In genomic region chr19:7313660-7314059, GRCm38 (mm10) we compare ENCODE assay signal across 23 mouse cellular contexts. TPM values are rescaled to one million over a fixed set of nuclear protein-coding genes. Genes with fewer than 3 reads are reported as not detected.
DNase-seq lines count a peak whose midpoint lies in the region; ATAC-seq and TF ChIP-seq lines count a peak whose summit lies in the region.
"Had no signal": no experiment of that assay in that cellular context is flagged by ENCODE, and none has a peak within 500 bp of the region (broad histone marks: within the 10 kb centered on the region; RNA-seq: fewer than 3 reads in every experiment).

No protein-coding gene starts in this region.

- peak; percentile 75 for DNase-seq in kidney, adult 2 months
- DNase-seq in kidney, postnatal 10 days, result no peak
- no peak for DNase-seq in embryonic facial prominence, embryonic 10.5 days (ENCODE audit: low spot score)
- DNase-seq: adrenal gland, postnatal 10 days; cerebellum, adult 11-12 months; cerebellum, adult 8-10 months; cerebellum, postnatal 10 days; cerebellum, postnatal 36 days; forebrain, postnatal 0 days; gastrocnemius, adult 2 months; gastrocnemius, postnatal 14 days; heart, adult 11 months had no signal

- H3K4me2 ChIP-seq in myocyte (ENCODE audit: low read depth), result no peak overlapping the region
- no peak overlapping the region for H3K4me2 ChIP-seq in liver, embryonic 12.5 days
- H3K4me2 ChIP-seq: embryonic facial prominence, embryonic 12.5 days; embryonic facial prominence, embryonic 15.5 days; heart, embryonic 11.5 days; hindbrain, embryonic 12.5 days; hindbrain, embryonic 15.5 days had no signal

- H3K36me3 ChIP-seq in kidney, adult 2 months (ENCODE audit: control insufficient read depth, insufficient read depth, low read length), result no peaks in the 10 kb centered on the region
- peaks cover 9% of the 10 kb centered on the region for H3K36me3 ChIP-seq in megakaryocyte, embryonic 14.5 days (replicated peaks; ENCODE audit: low read length)
- H3K36me3 ChIP-seq in myocyte (ENCODE audit: control insufficient read depth, insufficient read depth), result no peaks in the 10 kb centered on the region
- no peaks in the 10 kb centered on the region for H3K36me3 ChIP-seq in liver, embryonic 12.5 days
- peaks cover 2% of the 10 kb centered on the region; the same call in 1 of the 2 replicates for H3K36me3 ChIP-seq in embryonic facial prominence, embryonic 10.5 days (replicated peaks)
- H3K36me3 ChIP-seq: embryonic facial prominence, embryonic 12.5 days; embryonic facial prominence, embryonic 15.5 days; hindbrain, embryonic 12.5 days; hindbrain, embryonic 15.5 days had no signal

- no peak overlapping the region for H3ac ChIP-seq in myocyte (ENCODE audit: control insufficient read depth, insufficient read length)

- no peak overlapping the region for H3K4me3 ChIP-seq in kidney, adult 2 months (ENCODE audit: insufficient read depth, low read depth, low read length)
- peak overlapping the region; percentile 56 for H3K4me3 ChIP-seq in megakaryocyte, embryonic 14.5 days (replicated peaks)
- no peak overlapping the region for H3K4me3 ChIP-seq in myocyte
- H3K4me3 ChIP-seq in liver, embryonic 12.5 days, result no peak overlapping the region
- no peak overlapping the region for H3K4me3 ChIP-seq in embryonic facial prominence, embryonic 10.5 days
- H3K4me3 ChIP-seq: embryonic facial prominence, embryonic 12.5 days; embryonic facial prominence, embryonic 15.5 days; gastrocnemius, adult 2 months; hindbrain, embryonic 12.5 days; hindbrain, embryonic 15.5 days had no signal

- 66% methylated on average over 2 of the region's 2 CpGs for WGBS in kidney, adult 2 months
- WGBS in liver, embryonic 12.5 days (ENCODE audit: insufficient replicate concordance), result 28% methylated on average over 2 of the region's 2 CpGs
- 94% methylated on average over 2 of the region's 2 CpGs for WGBS in embryonic facial prominence, embryonic 10.5 days

- no peak for TF ChIP-seq POLR2A in kidney, adult 2 months (IDR thresholded peaks at IDR 0.05; ENCODE audit: low read depth, low read length)
- no peak for TF ChIP-seq POLR2A in myocyte (IDR thresholded peaks at IDR 0.05; ENCODE audit: insufficient read length, low read depth)

- H3K79me2 ChIP-seq in myocyte (ENCODE audit: control insufficient read depth, insufficient read depth), result peaks cover 88% of the 10 kb centered on the region

- no peak for TF ChIP-seq CTCF in kidney, adult 2 months (conservative IDR thresholded peaks at IDR 0.05; ENCODE audit: insufficient read depth, insufficient read length, low read depth, low read length)

- 0 out of 2 replicates have a peak overlapping the region, but pooled peaks have one; percentile 12 for H3K27ac ChIP-seq in kidney, adult 2 months (ENCODE audit: insufficient read depth, low read depth, low read length)
- H3K27ac ChIP-seq in liver, embryonic 12.5 days, result no peak overlapping the region
- no peak overlapping the region for H3K27ac ChIP-seq in embryonic facial prominence, embryonic 10.5 days (replicated peaks)
- H3K27ac ChIP-seq: embryonic facial prominence, embryonic 12.5 days; embryonic facial prominence, embryonic 15.5 days; gastrocnemius, adult 2 months; hindbrain, embryonic 12.5 days; hindbrain, embryonic 15.5 days had no signal

- H3K4me1 ChIP-seq in kidney, adult 2 months (ENCODE audit: control insufficient read depth, insufficient read depth, low read length), result peaks cover 49% of the 10 kb centered on the region
- H3K4me1 ChIP-seq in megakaryocyte, embryonic 14.5 days, result peaks cover 98% of the 10 kb centered on the region
- peaks cover 81% of the 10 kb centered on the region for H3K4me1 ChIP-seq in liver, embryonic 12.5 days
- peaks cover 39% of the 10 kb centered on the region for H3K4me1 ChIP-seq in embryonic facial prominence, embryonic 10.5 days

- ATAC-seq in megakaryocyte, adult 5-6 weeks (ENCODE audit: poor library complexity, severe bottlenecking), result no peak
- no peak for ATAC-seq in liver, embryonic 12.5 days
- ATAC-seq: forebrain, embryonic 14.5 days; forebrain, postnatal 0 days; Patski had no signal

- H3K9ac ChIP-seq in liver, embryonic 12.5 days, result no peak overlapping the region
- H3K9ac ChIP-seq: embryonic facial prominence, embryonic 12.5 days; embryonic facial prominence, embryonic 15.5 days; forebrain, postnatal 0 days; hindbrain, embryonic 12.5 days; hindbrain, embryonic 15.5 days had no signal

- no peaks in the 10 kb centered on the region for H3K27me3 ChIP-seq in kidney, adult 2 months (replicated peaks; ENCODE audit: control insufficient read depth, insufficient read depth, low read length)
- no peaks in the 10 kb centered on the region for H3K27me3 ChIP-seq in megakaryocyte, embryonic 14.5 days (replicated peaks)
- H3K27me3 ChIP-seq in myocyte (ENCODE audit: control insufficient read depth, insufficient read depth, insufficient read length), result no peaks in the 10 kb centered on the region
- H3K27me3 ChIP-seq in liver, embryonic 12.5 days (replicated peaks), result no peaks in the 10 kb centered on the region
- H3K27me3 ChIP-seq in embryonic facial prominence, embryonic 10.5 days (replicated peaks; ENCODE audit: low read depth, poor library complexity, severe bottlenecking), result no peaks in the 10 kb centered on the region
- H3K27me3 ChIP-seq: embryonic facial prominence, embryonic 12.5 days; embryonic facial prominence, embryonic 15.5 days; hindbrain, embryonic 12.5 days; hindbrain, embryonic 15.5 days; Patski had no signal

- no peaks in the 10 kb centered on the region for H3K9me3 ChIP-seq in megakaryocyte, embryonic 14.5 days
- no peaks in the 10 kb centered on the region for H3K9me3 ChIP-seq in liver, embryonic 12.5 days (replicated peaks)
- no peaks in the 10 kb centered on the region for H3K9me3 ChIP-seq in embryonic facial prominence, embryonic 10.5 days
- H3K9me3 ChIP-seq: embryonic facial prominence, embryonic 12.5 days; embryonic facial prominence, embryonic 15.5 days; hindbrain, embryonic 12.5 days; hindbrain, embryonic 15.5 days had no signal

TF ChIP-seq in myocyte, 11 proteins besides CTCF, POLR2A, EP300 and RAD21:
- no peak for TF ChIP-seq SRF (IDR thresholded peaks at IDR 0.05; ENCODE audit: control insufficient read depth, insufficient read length, low read depth)
- no peak for TF ChIP-seq E2F4 (IDR thresholded peaks at IDR 0.05; ENCODE audit: insufficient read depth)
- TF ChIP-seq MYOD1 (IDR thresholded peaks at IDR 0.05; ENCODE audit: control insufficient read depth in 1 of 3, insufficient read length in 2 of 3, low read depth in 2 of 3), result peak in 2 of 3 experiments; percentile 21 to 61
- no peak for TF ChIP-seq POLR2AphosphoS2 (IDR thresholded peaks at IDR 0.05; ENCODE audit: insufficient read length, low read depth)
- TF ChIP-seq MYOG (IDR thresholded peaks at IDR 0.05; ENCODE audit: control insufficient read depth in 1 of 3, insufficient read depth in 1 of 3, insufficient read length in 2 of 3, low read depth in 2 of 3), result peak in 1 of 3 experiments; percentile 35
TF ChIP-seq in myocyte: peak in this region for 2.

RNA-seq across cellular contexts. Expression of gene Mark2, which starts 28.0 kb away (rescaled TPM):
- polyA plus RNA-seq in kidney, adult 2 months (2012; rRNA removed), result 85.0 and 86.5 TPM in 2 replicates
- polyA plus RNA-seq in megakaryocyte, embryonic 14.5 days (2012; ENCODE audit: insufficient read depth, low replicate concordance), result 179 and 300 TPM in 2 replicates
- total RNA-seq in megakaryocyte, adult 5-6 weeks (2015), result 75.6 and 81.8 TPM in 2 replicates
- 25.9 and 27.6 TPM in 2 replicates for total RNA-seq in megakaryocyte, adult 5-6 weeks (2017)
- 33.7 TPM for polyA plus RNA-seq in myocyte (2012; fragmentation: generic; extraction: Trizol)
- 41.3 and 42.0 TPM in 2 replicates for polyA plus RNA-seq in liver, embryonic 12.5 days (2016; fragmentation: Nextera tagmentation; extraction: Ambion mirVana)
- polyA plus RNA-seq in embryonic facial prominence, embryonic 10.5 days (2016; fragmentation: Nextera tagmentation; extraction: Ambion mirVana), result 48.5 and 49.1 TPM in 2 replicates

RNA-seq across cellular contexts. Expression of gene Rcor2, which starts 46.5 kb away (rescaled TPM):
- polyA plus RNA-seq in kidney, adult 2 months (2012; rRNA removed), result 1.5 and 1.8 TPM in 2 replicates
- 206 and 356 TPM in 2 replicates for polyA plus RNA-seq in megakaryocyte, embryonic 14.5 days (2012; ENCODE audit: insufficient read depth, low replicate concordance)
- total RNA-seq in megakaryocyte, adult 5-6 weeks (2015), result 0.45 TPM in 1 of 2 replicates, not detected in the other
- total RNA-seq in megakaryocyte, adult 5-6 weeks (2017), result 0.08 and 1.9 TPM in 2 replicates
- 34.1 TPM for polyA plus RNA-seq in myocyte (2012; fragmentation: generic; extraction: Trizol)
- 4.0 and 5.1 TPM in 2 replicates for polyA plus RNA-seq in liver, embryonic 12.5 days (2016; fragmentation: Nextera tagmentation; extraction: Ambion mirVana)
- 51.0 and 58.6 TPM in 2 replicates for polyA plus RNA-seq in embryonic facial prominence, embryonic 10.5 days (2016; fragmentation: Nextera tagmentation; extraction: Ambion mirVana)
